Mouse (Mus musculus) embryonic fibroblast, embryonic 13.5 days (primary cell): ENCODE measurements at regions not wholly inside any gene's neighbourhood (a gene's known extent, or its start where the extent isn't known, plus 50 kb on each side); places are given as distances from the start of the nearest gene placed in this dataset.

ENCODE experiments used
- H3K27ac ChIP-seq: 2 replicates; pipeline ENCODE4 v1.5.1; 2012; ENCODE audit warnings: low read length, control low read depth, inconsistent platforms; ENCODE audit not compliant: insufficient read depth
- H3K4me1 ChIP-seq: 2 replicates; pipeline ENCODE4 v1.6.1; 2011; ENCODE audit warnings: low read length; ENCODE audit not compliant: control insufficient read depth, insufficient read depth
- H3K4me3 ChIP-seq: 2 replicates; pipeline ENCODE4 v1.5.1; 2011; ENCODE audit warnings: mild to moderate bottlenecking, control low read depth, low read length; ENCODE audit not compliant: insufficient read depth
- CTCF ChIP-seq: IDR thresholded peaks from 2 replicates; pipeline ENCODE4 v1.5.1; 2011; ENCODE audit warnings: mild to moderate bottlenecking, control low read depth, low read length, moderate library complexity, borderline replicate concordance; ENCODE audit not compliant: insufficient read depth
- POLR2A ChIP-seq: IDR thresholded peaks from 2 replicates; pipeline ENCODE4 v1.6.1; 2011; ENCODE audit warnings: low read depth, mild to moderate bottlenecking, control low read depth, low read length, moderate library complexity

DNA sequence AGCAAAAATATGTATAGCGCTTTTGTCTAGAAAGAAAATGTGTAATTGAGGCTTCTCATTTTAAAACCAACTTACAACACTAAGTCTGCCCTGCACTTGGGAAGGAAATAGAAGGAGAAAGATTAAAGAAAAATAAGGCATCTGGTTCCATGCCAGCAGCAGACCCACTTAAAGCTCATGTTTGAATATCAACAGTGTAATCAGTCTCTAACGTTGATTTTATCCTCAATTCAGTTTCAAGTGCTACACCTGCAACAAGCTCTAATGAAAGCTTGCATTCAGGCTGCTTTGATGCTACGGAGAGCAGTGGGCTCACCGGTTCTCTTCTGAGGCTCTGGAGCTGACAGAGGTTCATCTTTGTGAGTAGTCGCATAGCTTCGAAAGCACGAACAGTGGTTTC is 406.6 kb upstream of the Map3k7 start:
- Histone ChIP-seq H3K27ac (no peak overlapping the region), H3K4me1 (no peaks in the 10 kb centered on the region), H3K4me3 (no peak overlapping the region)
- no peak for TF ChIP-seq POLR2A
- no peak for TF ChIP-seq CTCF

DNA sequence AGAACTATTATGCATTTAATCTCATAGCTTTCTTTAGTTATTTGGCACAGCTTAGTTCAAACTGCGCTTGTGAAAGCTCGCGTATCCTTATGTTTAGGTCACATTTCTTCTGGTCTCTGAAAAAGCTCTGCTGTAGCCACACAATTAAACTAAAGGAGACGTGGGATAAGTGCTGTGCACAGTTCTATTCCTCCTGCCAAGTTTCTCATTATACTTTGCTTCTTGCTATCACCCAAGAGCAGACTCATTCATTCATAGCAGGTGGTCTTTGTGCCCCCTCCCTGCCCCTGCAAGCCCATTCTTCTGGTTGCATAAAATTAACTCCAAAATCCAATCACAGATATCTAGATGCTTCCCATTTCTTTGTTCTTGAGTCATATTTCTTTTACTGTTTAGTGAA is 403.6 kb upstream of the Map3k7 start:
- no peak overlapping the region for H3K4me3 ChIP-seq
- TF ChIP-seq CTCF: no peak
- TF ChIP-seq POLR2A: no peak
- H3K27ac ChIP-seq: no peak overlapping the region
- H3K4me1 ChIP-seq: no peaks in the 10 kb centered on the region

DNA sequence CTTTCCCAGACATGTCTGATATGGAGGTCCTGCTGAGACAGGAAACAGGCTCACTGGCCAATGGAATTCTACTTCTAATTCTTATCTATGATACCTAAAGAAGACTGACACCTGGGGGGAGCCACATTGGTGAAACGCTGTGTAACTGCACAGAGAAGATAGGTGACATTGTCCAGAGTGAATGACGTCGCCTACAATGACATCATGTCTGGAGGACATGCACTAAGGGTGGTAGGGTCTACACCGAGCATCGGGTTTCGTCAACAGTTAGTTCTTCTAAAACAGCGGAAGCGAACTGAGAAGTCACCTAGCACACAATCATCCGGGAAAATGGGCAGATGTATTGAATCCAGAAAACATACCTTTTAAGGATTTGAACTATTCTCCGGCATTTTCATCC is 402.7 kb upstream of the Map3k7 start:
- Histone ChIP-seq H3K27ac (no peak overlapping the region), H3K4me3 (no peak overlapping the region), H3K4me1 (no peaks in the 10 kb centered on the region)
- TF ChIP-seq CTCF (no peak), POLR2A (no peak)

DNA sequence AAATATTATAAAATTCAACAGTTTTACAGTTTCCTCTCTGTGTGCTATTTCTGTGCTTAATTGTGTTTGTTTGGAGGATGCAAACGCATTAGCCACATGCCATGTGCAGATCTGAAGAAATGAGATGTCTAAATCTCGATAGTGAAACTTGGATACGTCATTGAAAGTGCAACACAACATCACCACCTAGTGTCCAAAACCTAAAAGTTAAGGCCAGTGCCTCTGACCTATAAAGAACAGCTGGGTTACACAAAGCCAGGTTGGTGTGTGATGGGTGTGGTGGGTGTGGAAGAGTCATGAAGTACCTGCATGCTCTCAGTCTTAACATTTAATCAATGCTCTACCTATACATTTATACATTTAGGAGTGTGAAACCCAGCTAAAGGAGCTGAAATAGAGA is 402.1 kb upstream of the Map3k7 start:
- no peak for TF ChIP-seq POLR2A
- Histone ChIP-seq H3K4me1 (no peaks in the 10 kb centered on the region), H3K27ac (no peak overlapping the region), H3K4me3 (no peak overlapping the region)

DNA sequence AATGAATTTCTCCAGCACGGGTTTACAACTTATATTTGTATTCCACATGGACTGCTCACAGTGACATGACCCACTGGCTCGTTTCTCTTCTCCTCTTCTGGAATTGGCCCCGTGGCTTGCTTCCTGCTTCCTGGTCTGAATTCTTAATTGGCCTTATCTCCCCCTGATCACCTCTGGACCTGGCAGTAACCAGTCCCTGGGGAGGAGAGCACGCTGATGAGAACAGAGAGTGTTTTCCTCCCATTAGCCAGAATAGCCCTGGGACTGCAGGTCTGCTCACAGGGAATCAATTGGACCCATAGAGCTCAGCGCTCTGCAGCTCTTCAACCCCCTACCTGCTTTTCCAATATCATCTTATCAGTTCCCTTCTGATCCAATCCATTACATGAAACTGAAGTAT is 397.7 kb upstream of the Map3k7 start:
- Histone ChIP-seq H3K4me3 (no peak overlapping the region), H3K27ac (no peak overlapping the region), H3K4me1 (no peaks in the 10 kb centered on the region)
- TF ChIP-seq POLR2A: no peak
- TF ChIP-seq CTCF: no peak

DNA sequence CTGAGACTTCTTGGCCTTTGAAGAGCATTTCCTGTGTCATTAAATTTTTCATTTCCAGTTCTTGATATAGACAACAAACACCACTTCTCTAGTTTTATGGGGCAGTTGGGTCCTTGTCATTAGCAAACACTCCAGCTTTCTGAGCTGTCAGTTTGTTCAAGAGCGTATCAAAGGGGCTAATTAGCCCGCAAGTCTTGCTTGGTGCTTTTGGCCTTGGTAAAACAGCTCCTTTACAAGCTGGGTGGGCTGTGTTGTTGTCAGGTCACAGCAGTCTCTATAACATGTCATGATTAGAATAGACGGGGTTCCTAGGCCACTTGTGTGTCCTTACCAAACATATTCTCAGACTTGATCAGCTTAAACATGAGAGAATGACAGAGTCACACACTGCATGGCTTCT is 397.1 kb upstream of the Map3k7 start:
- no peak overlapping the region for H3K4me3 ChIP-seq
- H3K4me1 ChIP-seq: no peaks in the 10 kb centered on the region
- no peak overlapping the region for H3K27ac ChIP-seq
- TF ChIP-seq POLR2A: no peak
- TF ChIP-seq CTCF: no peak

DNA sequence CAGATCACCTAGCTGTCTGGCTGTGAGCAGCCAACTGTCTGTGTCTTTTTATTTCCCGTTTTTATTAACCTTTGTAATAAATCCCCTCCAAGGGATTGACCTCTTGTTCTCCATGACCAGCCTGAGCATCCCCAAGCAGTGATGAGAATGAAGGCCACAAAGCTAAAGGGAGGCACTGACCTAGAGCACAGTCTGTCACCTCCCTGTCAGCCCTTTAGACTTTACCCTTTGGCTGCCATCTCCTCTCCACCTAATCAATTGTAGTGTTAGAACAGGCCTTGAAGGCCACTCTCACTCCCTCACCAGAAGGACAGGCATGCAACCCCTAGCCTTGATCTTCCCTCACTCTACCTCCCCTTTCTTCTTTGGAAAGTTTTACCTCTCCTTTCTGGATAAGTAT is 394.2 kb upstream of the Map3k7 start:
- no peaks in the 10 kb centered on the region for H3K4me1 ChIP-seq
- H3K4me3 ChIP-seq: no peak overlapping the region
- H3K27ac ChIP-seq: no peak overlapping the region
- TF ChIP-seq POLR2A: no peak

DNA sequence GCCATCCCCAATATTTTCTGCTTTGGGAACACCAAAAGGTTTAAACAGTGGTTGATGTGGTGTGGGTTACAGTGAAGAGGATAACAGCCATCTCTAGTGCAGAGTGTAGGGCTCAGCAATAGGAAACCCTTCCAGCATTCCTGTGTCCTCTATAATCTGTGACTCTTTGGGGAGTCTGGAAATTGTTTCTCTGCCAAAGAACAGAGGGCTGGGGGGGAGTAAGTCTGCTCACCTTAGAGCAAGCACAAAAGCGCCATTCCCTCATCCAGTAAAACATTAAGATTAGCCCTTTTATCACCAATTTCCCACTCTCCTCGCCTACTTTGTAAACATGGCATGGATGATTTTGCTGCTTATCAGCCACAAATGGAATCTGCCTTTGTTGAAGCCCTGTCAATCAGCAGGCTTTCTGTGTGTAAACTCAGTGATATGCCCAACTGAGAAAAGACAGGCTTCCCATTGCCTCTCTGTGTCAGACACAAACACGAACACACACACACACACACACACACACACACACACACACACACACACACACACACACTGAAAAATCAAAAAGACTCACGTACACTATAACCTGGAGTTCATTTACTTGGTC is 386.8 kb upstream of the Map3k7 start:
- H3K4me3 ChIP-seq: no peak overlapping the region
- no peak overlapping the region for H3K27ac ChIP-seq
- TF ChIP-seq POLR2A (no peak), CTCF (no peak)
- no peaks in the 10 kb centered on the region for H3K4me1 ChIP-seq

DNA sequence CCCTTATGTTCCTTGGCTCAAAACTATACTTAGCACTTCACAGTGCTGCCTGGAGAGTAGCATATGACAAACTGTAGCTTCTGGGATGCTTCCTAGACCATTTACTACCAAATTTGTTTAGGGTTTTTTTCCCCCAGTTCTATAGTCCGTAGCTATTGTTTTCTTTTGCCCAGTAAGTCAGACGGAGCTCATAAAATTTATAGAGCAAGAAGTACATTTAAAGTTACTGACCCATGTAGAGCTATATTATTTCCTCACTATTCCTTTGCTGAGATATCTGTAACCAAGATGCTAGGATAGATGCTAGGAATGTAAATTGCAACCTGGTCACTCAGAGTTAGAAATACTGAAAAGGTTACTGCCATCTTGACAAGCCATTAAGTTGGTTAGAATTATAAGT is 380.4 kb upstream of the Map3k7 start:
- Histone ChIP-seq H3K4me1 (no peaks in the 10 kb centered on the region), H3K4me3 (no peak overlapping the region), H3K27ac (no peak overlapping the region)
- no peak for TF ChIP-seq CTCF
- no peak for TF ChIP-seq POLR2A

DNA sequence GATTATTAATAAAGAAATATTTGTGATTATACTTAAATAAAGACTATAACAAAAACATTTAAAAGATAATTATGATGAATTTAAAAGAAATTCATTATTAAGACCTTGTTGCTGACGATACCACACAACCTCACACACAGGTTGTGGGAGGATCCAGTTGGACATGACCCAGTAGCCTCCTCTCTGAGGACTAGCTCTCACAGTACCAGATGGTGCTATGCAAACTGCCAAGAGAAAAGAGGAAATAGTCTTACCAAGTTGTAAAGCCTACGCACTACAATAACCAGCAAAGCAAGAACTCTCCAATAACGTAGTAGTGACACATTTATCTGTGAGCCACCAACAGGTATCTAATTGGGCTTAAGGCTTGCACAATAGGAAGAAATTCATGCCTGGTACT is 379.7 kb upstream of the Map3k7 start:
- Histone ChIP-seq H3K4me3 (no peak overlapping the region), H3K27ac (no peak overlapping the region), H3K4me1 (no peaks in the 10 kb centered on the region)
- TF ChIP-seq CTCF: no peak
- TF ChIP-seq POLR2A: no peak

DNA sequence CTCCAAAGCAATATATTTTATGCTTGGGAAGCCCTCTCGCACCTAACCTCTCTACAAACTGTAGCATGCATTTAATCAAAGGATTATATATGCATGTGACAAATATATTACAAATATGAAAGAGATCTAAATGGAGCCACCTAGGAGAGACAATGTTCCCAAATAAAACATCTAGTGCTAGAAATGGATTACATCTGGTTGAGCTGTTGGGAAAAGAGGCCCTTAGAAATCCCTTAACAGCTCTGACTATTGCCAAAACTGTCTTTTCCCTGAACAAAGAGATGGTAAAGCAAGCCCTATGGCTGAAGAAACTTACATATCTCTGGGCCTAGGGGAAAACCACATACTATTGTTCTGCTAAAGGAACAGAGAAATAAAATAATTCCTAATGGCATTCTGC is 369.8 kb upstream of the Map3k7 start:
- Histone ChIP-seq H3K4me1 (no peaks in the 10 kb centered on the region), H3K27ac (no peak overlapping the region), H3K4me3 (no peak overlapping the region)
- TF ChIP-seq CTCF: no peak
